Mouse (Mus musculus) liver, postnatal 0 days (tissue): Measurements from ENCODE around the gene Slc16a5.

Source experiments
- CTCF ChIP-seq: sonication (generic); IDR thresholded peaks from 2 replicates; pipeline ENCODE4 v1.5.1; 2016; ENCODE audit warnings: antibody characterized with exemption, low read depth
- EP300 ChIP-seq: IDR thresholded peaks from 2 replicates; pipeline ENCODE4 v1.6.1; 2016; ENCODE audit warnings: antibody characterized with exemption, low read depth, mild to moderate bottlenecking

- TF ChIP-seq CTCF (no peak), EP300 (no peak)
Measured at GRCm38 (mm10) chr11:115512407-115513183, 50.3 kb downstream of the Slc16a5 start.
